Mouse (Mus musculus) Patski (cell line): Measurements from ENCODE around the gene Gpsm3. TPM values are rescaled to one million over a fixed set of nuclear protein-coding genes. Genes with fewer than 3 reads are reported as not detected.

Experiments used
- ATAC-seq: fragments of 100-300 bp; one replicate; pipeline ENCODE4 v1.8.0; 2021
- CTCF ChIA-PET: fragments of 350-600 bp; sonication (Branson Sonifier 250); formaldehyde crosslinking; loops from one replicate; lab custom pipeline; 2022; ENCODE audit warnings: inconsistent platforms; lab: Charles Lee
- POLR2A ChIA-PET: fragments of 350-600 bp; sonication (Branson Sonifier 250); formaldehyde crosslinking; loops from one replicate; lab custom pipeline; 2022; ENCODE audit warnings: antibody characterized with exemption, inconsistent platforms; lab: Charles Lee
- DNase-seq: peaks from one replicate; pipeline ENCODE4 v3.0.0-alpha.2; 2011; ENCODE audit warnings: low read depth, low spot score
- H3K27me3 ChIP-seq: fragments of 371-371 bp; one replicate; pipeline ENCODE4 v1.5.1; 2021
- CTCF ChIP-seq: fragments of 100-300 bp; IDR thresholded peaks from one replicate; pipeline ENCODE4 v1.5.1; 2021
- in situ Hi-C: fragments of 300-500 bp; cut with MboI; formaldehyde crosslinking; loops from 3 replicates; pipeline ENCODE4 v1.11.1; 2018; ENCODE audit warnings: low pct_unique_long_range_greater_than_20kb, mixed read lengths
- polyA plus RNA-seq: library from polyadenylated mRNA; unstranded; gene quantifications from one replicate; pipeline ENCODE4 v1.2.3, GENCODE M21; 2021

Gene Gpsm3
- polyA plus RNA-seq, 1 experiment from 2014 or later = 0.35 TPM

- no peak for TF ChIP-seq CTCF
- POLR2A ChIA-PET = no interaction called here
- in situ Hi-C loops = no loop called here
- DNase-seq = no peak
- CTCF ChIA-PET = interaction anchor here (1.1 kb wide), 1 partner anchor 11 kb away, joined by 3 read pairs; the partner anchor contains the start of gene Rnf5
- H3K27me3 ChIP-seq = no peaks in the 10 kb centered on the region
- ATAC-seq = no peak
Measured at GRCm38 (mm10) chr17:34613830-34614229, 24.2 kb downstream of the Gpsm3 start.

DNA sequence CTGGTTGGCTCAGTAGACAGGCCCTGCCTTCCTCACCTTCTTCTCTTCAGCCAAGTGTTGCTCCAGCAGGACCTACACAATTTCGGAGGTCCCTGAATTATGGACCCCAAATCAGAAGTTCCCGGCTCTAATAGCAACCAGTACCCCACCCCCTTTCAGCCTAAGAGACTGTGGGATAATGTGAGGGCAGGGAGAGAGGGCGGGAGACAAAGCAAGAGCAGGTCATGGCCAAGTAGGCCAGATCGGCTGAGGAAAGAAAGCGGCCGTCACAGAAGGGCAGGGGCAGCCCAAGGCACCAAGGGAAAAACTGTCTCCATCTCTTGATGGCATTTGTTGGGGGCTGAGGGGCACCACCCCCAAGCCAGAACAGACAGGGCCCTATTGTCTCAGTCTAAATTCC is 26.3 kb downstream of the Gpsm3 start, which contains the start of gene Egfl8:
TSS of gene Egfl8 (minus strand) at position 101 of the 400 bp plus-strand sequence.
- POLR2A ChIA-PET = no interaction called here
- no peaks in the 10 kb centered on the region for H3K27me3 ChIP-seq
- TF ChIP-seq CTCF = no peak
- in situ Hi-C loops = no loop called here
- ATAC-seq (no peak), DNase-seq (no peak)
- CTCF ChIA-PET = no interaction called here

DNA sequence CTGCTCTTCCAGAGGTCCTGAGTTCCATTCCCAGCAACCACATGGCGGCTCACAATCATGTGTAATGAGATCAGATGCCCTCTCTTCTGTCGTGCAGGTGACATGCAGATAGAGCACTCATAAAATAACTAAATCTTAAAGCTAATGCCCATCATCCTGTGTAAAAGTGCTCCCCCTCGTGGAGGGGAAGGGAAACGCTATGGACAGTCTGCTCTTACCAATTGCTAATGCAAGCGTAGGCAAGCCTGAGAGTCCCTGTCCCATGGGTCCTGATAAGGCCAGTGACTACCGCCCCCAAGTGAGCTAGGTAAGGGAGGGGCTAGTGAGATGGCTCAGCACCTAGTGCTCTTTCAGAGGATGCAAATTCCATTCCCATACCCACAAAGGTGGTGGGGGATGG is 29.4 kb downstream of the Gpsm3 start:
- CTCF ChIA-PET = interaction anchor here (0.6 to 2.2 kb wide), 6 partner anchors 9 to 33 kb away, joined by 3 to 13 read pairs (median 4); partner anchors contain the start of genes Agpat1, Atf6b and Ppt2
- POLR2A ChIA-PET = interaction anchor here (1.3 to 2.1 kb wide), 2 partner anchors 14 to 22 kb away, joined by 5 to 7 read pairs; partner anchors contain the start of gene Agpat1
- ATAC-seq (peak; percentile 23), DNase-seq (no peak)
- TF ChIP-seq CTCF = no peak
- in situ Hi-C loops = no loop called here
- H3K27me3 ChIP-seq = no peaks in the 10 kb centered on the region

GRCm38 (mm10) chr17:34621006-34621405 is 31.4 kb downstream of the Gpsm3 start:
- ATAC-seq = no peak
- no peak for DNase-seq
- POLR2A ChIA-PET = interaction anchor here (2.1 kb wide), 1 partner anchor 20 kb away, joined by 7 read pairs; no protein-coding TSS in a partner anchor
- no peak for TF ChIP-seq CTCF
- CTCF ChIA-PET = no interaction called here
- no peaks in the 10 kb centered on the region for H3K27me3 ChIP-seq
- in situ Hi-C loops = no loop called here

GRCm38 (mm10) chr17:34623161-34623560 is 33.6 kb downstream of the Gpsm3 start:
- ChIA-PET POLR2A (no interaction called here), CTCF (no interaction called here)
- no peak for TF ChIP-seq CTCF

DNA sequence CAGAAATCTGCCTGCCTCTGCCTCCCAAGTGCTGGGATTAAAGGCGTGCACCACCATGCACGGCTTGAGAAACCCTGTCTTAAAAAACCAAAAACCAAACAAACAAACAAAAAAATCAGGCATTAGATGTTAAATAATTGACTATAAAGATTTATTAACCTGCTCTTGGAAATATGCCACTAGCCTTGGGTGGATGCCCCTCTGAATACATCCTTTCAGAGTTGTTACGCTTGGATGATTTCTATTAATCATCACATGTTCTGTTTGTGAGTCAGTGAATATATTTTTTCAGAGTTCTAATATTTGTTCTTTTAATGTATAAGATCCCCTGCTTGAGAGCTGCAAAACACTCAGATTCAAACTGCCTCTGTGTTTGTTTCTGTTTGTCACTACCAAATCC is 35.4 kb downstream of the Gpsm3 start:
- in situ Hi-C loops = loop anchor here (25.0 kb wide), 1 partner anchor 512 kb away; the partner anchor contains the start of genes Apom, Bag6 and D17H6S53E
- ChIA-PET CTCF (no interaction called here), POLR2A (no interaction called here)
- ATAC-seq = no peak
- no peak for TF ChIP-seq CTCF
- H3K27me3 ChIP-seq = no peaks in the 10 kb centered on the region
- DNase-seq = no peak

More at GRCm38 (mm10) chr17:34623161-34623560, 33.6 kb downstream of the Gpsm3 start:
- no peaks in the 10 kb centered on the region for H3K27me3 ChIP-seq
- in situ Hi-C loops = no loop called here
- no peak for ATAC-seq
- DNase-seq = no peak

DNA sequence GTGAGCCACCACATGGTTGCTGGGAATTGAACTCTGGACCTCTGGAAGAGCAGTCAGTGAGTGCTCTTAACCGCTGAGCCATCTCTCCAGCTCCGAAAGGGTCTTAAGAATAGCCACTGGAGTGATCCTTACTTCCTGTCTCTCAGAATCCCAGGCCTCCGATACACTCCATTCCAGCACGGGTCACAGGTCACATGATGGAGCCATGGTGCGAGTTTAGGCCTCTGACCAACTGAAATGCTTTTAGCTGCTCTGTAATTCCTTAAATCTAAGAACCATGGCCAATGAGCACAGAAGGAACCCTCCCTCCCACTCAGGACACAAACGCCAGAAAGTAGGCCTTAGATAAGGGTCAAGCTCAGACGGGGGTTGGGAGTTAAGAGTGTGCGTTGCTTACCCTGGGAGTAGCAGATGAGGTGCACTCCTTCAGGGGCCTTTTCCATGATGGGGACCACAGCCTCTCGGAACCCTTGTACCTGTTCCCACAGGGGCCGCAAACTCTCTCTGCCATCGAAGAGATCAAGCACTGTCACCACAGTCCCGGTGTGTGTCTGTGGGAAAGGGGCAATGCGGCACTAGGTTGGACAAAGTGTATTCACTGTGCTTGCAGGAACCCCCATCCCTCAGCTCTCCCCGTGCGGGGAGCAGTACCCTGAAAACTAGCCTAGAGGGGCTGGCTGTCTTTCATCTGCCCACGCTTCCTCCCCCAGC is 36.6 kb downstream of the Gpsm3 start:
- in situ Hi-C loops = loop anchor here (25.0 kb wide), 1 partner anchor 511 kb away; the partner anchor contains the start of genes Apom, Bag6 and D17H6S53E
- ATAC-seq (no peak), DNase-seq (no peak)
- ChIA-PET CTCF (interaction anchor here (1.1 to 1.8 kb wide), 3 partner anchors 15 to 27 kb away, joined by 4 to 6 read pairs (median 5); partner anchors contain the start of gene Fkbpl), POLR2A (interaction anchor here (1.1 to 1.4 kb wide), 2 partner anchors 21 to 25 kb away, joined by 3 to 7 read pairs; no protein-coding TSS in a partner anchor)
- H3K27me3 ChIP-seq = no peaks in the 10 kb centered on the region
- no peak for TF ChIP-seq CTCF

DNA sequence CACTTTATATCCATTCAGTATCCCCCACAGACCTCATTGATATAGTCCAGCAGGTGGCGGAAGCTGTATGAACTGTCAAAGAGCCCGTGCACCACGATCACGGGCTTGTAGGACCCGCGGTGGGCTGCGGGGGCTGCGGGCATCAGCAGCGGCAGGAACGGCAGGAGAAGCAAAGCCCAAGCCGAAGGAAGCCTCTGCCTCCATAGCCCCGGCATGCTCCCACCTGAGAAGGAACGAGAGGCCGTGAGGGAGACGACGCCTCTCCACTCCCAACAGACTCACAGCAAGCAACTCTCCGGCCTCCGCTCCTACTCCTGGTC is 37.1 kb downstream of the Gpsm3 start:
- TF ChIP-seq CTCF = no peak
- in situ Hi-C loops = loop anchor here (25.0 kb wide), 1 partner anchor 511 kb away; the partner anchor contains the start of genes Apom, Bag6 and D17H6S53E
- H3K27me3 ChIP-seq = no peaks in the 10 kb centered on the region
- ChIA-PET CTCF (interaction anchor here (1.1 to 1.8 kb wide), 3 partner anchors 14 to 26 kb away, joined by 4 to 6 read pairs (median 5); partner anchors contain the start of gene Fkbpl), POLR2A (interaction anchor here (1.1 to 2.0 kb wide), 3 partner anchors 13 to 25 kb away, joined by 3 to 7 read pairs (median 5); no protein-coding TSS in a partner anchor)
- DNase-seq (no peak), ATAC-seq (peak; percentile 36)

DNA sequence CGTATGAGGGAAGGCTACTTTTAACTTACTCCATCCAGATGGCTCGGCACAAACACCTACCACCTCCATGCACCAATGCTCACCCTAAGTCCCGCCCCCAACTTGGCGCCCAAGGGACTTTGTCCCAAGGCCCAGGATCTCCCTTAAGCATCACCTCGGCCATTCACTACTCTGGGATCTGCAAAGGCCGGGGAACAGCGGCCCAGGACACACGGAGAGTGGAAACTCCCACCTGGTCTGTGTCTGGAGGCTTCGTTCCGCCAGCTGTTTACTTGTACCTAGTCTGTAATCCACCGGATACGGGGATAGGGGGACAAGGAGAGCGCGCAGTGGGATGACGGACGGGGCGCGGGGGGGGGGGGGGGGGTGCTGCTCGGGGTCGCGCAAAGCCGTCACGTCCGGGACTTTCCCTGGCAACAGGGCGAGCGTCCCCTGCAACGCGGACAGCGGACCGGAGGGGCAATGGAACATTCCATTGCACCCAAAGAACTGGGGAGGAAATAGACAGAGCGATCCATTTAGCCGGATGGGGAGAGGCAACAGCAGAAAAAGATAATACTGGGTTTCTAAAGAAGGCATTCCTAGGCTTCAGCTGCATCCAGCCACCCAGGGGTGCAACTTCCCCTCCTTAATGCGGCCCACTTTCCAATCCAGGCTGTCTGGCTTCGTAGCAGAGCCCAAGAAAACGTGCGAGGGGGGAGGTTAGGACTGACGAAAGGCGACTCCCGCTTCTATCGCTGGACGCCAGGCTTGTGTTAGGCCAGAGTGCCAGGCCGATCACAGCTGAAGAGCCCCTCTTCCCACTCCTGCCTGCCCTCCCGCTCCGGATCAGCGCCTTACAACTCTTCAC is 37.7 kb downstream of the Gpsm3 start:
- in situ Hi-C loops = loop anchor here (25.0 kb wide), 1 partner anchor 510 kb away; the partner anchor contains the start of genes Apom, Bag6 and D17H6S53E

More for the DNA sequence above, 37.7 kb downstream of the Gpsm3 start:
- POLR2A ChIA-PET = interaction anchor here (1.0 to 2.0 kb wide), 4 partner anchors 12 to 24 kb away, joined by 3 to 7 read pairs (median 4); no protein-coding TSS in a partner anchor
- peak; percentile 36 for ATAC-seq
- peak; percentile 69 for DNase-seq
- no peaks in the 10 kb centered on the region for H3K27me3 ChIP-seq
- CTCF ChIA-PET = interaction anchor here (1.1 to 1.8 kb wide), 4 partner anchors 8 to 26 kb away, joined by 3 to 6 read pairs (median 4); partner anchors contain the start of gene Fkbpl
- TF ChIP-seq CTCF = no peak
